Mouse (Mus musculus) layer of hippocampus, postnatal 14 days (tissue): ENCODE measurements at regions not wholly inside any gene's neighbourhood (a gene's known extent, or its start where the extent isn't known, plus 50 kb on each side); places are given as distances from the start of the nearest gene placed in this dataset.

Source experiments
- DNase-seq, 2 experiments: peaks; one replicate each; pipeline ENCODE4 v3.0.0; 2021 to 2022; ENCODE audit warnings: low spot score in 2 of 2, mixed read lengths in 1 of 2

DNA sequence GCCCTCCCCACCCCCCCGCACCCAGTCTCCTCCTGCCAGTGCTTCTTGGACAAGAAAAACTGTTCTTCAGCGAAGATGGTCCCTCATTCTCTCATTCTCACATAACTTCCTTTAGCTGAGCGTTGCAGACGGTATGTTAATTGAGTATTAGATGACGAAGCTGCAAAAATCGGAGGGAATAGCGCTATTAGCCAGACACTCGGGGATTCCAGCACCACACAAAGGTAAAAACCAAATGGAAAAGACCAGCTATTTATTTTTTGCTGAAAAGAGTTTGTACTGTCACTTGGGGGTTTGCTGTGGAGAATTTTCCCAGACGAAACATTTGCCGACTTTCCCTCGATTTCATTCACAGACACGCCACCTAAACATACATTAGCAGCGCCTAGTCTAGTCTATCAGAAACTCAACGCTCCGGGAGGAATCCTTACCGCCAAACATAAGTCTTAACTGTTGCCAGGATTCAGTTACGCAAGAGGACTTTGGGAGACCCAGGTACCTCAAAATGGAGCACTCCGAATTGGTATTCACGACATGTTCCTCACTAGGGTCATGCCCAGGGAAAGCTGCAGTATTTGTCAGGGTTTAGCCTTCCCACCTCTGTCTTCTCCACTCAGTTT lies 178.4 kb upstream of the Lrig3 start:
- DNase-seq = no peak

DNA sequence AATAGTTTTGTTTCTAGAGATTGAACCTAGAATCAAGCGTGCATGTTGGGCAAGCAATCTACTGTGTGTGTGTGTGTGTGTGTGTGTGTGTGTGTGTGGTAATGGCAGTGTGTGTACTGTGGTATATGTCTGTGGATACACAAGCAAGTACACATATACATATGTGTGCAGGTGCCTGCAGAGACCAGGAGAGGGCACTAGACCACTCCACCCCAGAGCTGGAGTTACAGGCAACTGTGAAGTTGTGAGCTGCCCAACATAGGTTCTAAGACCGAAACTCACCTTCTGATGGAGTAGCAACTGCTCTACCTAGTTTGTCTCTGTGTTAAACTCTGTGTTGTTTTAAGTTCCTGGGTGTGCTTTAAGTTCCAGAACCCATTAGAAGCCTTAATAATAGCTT lies 177.7 kb upstream of the Lrig3 start:
- DNase-seq = no peak

GRCm38 (mm10) chr10:125790924-125791323 lies 175.0 kb upstream of the Lrig3 start:
- no peak for DNase-seq

DNA sequence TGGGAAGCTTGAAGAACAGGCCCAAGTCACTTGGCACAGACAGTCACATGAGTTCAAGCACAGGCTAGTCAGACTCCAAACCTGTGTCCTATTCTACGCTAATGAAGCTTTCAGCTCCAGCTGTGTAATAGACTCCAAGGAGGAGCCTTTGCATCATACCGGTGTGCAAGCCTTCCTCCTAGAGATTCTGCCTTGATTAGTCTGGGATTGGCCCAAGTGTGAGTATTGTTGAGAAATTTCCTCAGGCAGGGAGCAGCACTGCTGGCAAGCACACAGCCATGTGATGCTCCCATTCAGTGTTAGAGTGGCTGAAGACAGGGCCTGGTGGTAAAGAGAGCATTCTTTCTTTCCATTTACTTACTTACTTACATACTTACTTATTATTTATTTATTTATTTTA lies 171.5 kb upstream of the Lrig3 start:
- DNase-seq = no peak

DNA sequence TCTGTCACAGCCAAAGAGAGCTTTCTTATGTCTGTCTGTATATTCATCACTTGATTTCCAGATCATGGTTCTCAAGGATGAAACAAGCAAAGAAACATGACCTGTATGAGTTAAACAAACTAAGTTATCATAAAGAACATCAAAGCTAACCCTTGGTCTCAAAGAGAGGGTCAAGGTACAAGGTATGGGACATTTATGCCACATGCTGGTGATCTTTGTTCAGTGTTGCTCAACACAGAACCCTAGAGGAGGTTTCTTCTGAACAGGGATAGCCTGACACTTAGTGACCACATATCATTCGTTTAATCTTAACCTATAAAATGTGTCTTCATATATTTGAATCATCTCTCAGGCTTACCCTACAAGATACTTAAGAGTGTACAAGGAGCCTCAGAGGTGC lies 170.6 kb upstream of the Lrig3 start:
- no peak for DNase-seq

GRCm38 (mm10) chr10:125798678-125799077 lies 167.3 kb upstream of the Lrig3 start:
- DNase-seq = no peak

DNA sequence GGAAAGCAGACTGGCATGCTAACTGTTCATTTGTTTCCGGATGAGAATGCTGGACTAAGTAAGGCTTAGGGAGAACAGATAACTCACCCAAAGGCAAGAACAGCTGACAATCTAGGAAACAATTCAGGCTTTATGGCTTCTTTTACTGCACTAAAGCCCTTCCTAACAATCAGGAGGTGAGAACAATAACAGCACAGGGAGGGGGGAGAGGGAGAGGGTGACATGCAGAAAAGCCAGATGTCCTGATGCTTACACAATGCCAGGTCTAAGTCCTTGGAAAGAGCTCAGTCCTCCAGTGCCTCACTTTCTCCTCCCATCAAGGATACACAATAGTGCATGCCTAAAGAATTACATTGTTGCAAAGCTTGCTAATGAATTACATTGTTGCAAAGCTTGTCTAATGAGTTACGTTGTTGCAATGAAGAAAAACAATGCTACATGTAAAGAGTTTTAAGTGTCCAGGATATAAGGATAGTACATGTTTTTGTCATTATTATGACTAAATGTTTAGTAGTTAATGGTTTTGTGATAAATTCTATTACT lies 165.3 kb upstream of the Lrig3 start:
- DNase-seq = no peak

GRCm38 (mm10) chr10:125801450-125801849 lies 164.5 kb upstream of the Lrig3 start:
- DNase-seq = no peak

GRCm38 (mm10) chr10:125802923-125803583 lies 162.9 kb upstream of the Lrig3 start:
- DNase-seq = no peak

DNA sequence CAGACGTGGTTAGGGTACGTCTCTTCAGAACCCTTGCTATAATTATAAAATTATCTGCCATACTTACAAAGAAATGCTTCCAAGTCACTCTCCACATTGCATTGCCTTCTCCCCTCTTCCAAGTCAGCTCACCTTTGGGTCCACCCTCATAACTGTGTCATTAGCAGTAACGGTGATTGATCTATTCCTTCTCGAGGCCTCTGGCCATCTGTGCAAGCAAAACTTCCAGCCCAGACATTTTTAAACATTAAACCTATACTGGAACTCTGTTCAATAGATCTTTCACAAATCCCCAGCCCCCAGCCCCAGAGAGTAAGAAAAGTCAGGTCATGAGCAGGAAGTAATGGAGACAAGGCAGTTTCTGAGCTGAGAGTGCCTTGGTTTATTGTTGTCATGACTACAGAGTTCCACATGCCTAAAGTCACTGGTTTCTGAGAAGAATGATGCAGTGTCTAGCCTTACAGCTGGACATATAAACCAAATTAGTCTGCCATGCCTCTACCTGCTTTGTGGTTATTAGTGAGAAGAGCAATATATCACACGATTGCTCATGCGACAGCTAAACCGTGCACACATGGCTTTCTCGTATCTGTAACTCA lies 156.1 kb upstream of the Lrig3 start:
- no peak for DNase-seq

DNA sequence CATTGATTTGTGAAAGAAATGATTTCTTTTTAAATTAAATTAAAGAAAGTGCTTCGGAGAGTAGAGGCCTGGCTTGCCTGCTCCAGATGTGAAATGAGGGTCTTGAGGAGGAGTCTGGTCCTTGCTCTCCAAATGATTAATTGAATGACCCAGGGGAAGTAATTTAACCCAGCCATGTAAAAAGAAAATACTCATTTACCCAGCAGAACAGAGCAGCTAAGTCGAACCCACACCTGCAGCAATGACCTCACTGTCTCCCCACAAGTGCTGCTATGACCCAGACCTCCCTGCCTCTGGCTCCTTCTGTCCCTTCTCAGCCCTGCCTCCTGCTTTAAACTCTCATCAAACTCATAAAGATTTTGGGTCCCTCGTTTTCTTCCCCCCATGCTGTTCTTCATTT lies 155.4 kb upstream of the Lrig3 start:
- no peak for DNase-seq

DNA sequence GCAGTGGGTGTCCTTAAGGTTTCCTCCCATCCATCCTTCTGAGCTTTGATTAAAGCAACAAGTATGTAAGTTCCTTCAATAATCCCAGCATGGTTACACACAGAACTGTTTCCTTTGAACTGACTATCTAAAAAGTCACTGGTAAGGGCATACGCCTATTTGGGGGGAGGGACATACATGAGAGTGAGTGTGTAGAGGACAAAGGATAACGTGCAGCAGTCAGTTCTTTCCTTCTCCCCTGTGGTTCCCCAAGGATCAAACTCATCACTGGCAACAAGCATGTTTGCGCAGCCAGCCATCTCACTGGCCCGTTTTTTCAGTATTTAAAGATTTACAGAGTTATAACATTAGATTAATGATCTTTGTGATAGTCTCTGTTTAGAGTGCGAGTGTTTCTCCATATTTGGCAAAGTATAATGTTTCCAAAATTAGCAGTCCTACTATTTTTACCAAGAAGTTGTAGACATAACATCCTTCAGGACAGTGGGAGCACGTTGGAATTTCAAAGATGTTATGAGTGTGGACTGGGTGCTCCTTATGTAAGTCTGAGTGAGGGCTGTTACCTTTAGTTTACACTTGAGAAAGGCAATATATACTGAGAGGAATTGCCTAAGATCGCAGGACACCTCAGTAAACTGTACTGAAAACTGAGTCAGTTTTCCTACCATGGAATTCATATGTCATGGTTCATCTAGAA lies 151.6 kb upstream of the Lrig3 start:
- no peak for DNase-seq

GRCm38 (mm10) chr10:125832134-125832533 lies 133.8 kb upstream of the Lrig3 start:
- DNase-seq = no peak

- DNase-seq = peak in 1 of 2 experiments; percentile 29
Measured at GRCm38 (mm10) chr10:125832764-125833163, 133.2 kb upstream of the Lrig3 start.

DNA sequence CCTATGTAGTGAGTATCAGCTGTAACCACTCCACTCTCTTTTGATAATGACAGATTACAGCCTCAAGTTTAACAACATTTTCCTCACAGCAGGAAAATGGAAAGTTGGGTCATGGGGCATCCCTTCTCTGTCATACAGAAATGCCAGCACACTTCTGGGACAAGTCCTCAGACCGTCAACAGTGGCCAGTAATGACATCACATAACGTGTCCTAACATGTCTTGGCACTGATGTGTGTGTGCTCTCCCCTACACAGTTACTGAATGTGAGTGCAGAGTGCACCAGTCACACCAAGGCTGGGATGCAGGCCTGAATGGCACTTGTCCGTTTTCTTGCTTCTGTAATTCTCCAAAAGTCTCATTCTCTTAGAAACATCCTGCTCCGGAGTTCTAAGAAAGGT lies 132.0 kb upstream of the Lrig3 start:
- DNase-seq = no peak

- DNase-seq = no peak
Measured at GRCm38 (mm10) chr10:125838982-125839381, 127.0 kb upstream of the Lrig3 start.

GRCm38 (mm10) chr10:125839621-125840141 lies 126.3 kb upstream of the Lrig3 start:
- DNase-seq = no peak

DNA sequence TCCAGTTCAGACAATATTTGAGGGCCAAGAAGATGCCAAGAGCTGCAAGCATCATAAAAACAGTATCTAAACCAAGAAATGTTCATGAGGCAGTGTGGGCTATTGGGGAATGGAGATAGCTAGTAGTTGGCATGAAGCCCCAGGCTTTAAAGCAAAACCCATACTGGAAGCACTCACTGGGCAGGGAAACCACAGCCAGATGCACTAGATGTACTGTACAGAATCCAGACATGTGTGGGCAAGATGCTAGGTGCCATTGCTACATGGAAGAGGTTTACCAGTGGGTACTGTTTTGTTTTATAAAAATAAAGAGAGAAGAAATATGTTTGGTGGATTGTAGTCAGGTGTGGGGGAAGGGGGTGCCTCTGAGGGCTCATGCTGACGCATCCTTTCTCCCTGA lies 125.6 kb upstream of the Lrig3 start:
- no peak for DNase-seq

- no peak for DNase-seq
Measured at GRCm38 (mm10) chr10:125844336-125844865, 121.6 kb upstream of the Lrig3 start.

- no peak for DNase-seq
Measured at GRCm38 (mm10) chr10:125845014-125845514, 120.9 kb upstream of the Lrig3 start.

DNA sequence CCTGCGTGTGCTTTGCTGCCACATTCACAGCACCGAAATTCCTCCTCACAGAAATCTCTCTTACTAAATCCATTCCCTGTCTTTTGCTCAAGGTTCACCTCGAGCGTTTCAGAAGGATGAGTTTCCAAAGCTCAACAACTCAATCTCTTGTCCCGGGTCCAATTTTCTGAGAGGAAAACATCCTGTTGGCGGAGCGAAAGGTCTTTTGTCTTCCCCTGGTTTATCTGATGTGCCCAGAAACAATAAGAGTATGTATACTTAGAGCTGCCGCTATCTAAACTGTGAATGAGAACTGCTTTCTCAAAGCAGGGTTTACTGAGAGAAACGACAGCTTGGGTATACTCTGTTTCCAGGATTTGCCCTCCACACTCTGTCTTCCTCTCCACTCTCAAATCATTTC lies 115.6 kb upstream of the Lrig3 start:
- DNase-seq = no peak
